Mouse (Mus musculus) forebrain, embryonic 13.5 days (tissue): Measurements from ENCODE around the gene Jchain. TPM values are rescaled to one million over a fixed set of nuclear protein-coding genes. Genes with fewer than 3 reads are reported as not detected.

ENCODE experiments used
- ATAC-seq: fragments of 200-750 bp; cut with Nextera tagmentation; 2 replicates; pipeline ENCODE4 v1.8.0; 2017
- H3K27ac ChIP-seq: fragments of 300-500 bp; sonication (generic); 2 replicates; pipeline ENCODE4 v1.5.1; 2015; ENCODE audit warnings: inconsistent platforms, mild to moderate bottlenecking, moderate library complexity
- H3K27me3 ChIP-seq: fragments of 300-500 bp; sonication (generic); 2 replicates; pipeline ENCODE4 v1.6.1; 2015; ENCODE audit warnings: mild to moderate bottlenecking, inconsistent platforms
- H3K36me3 ChIP-seq: fragments of 300-500 bp; sonication (generic); 2 replicates; pipeline ENCODE4 v1.6.1; 2015; ENCODE audit warnings: mild to moderate bottlenecking, inconsistent platforms; ENCODE audit not compliant: poor library complexity, severe bottlenecking
- H3K4me1 ChIP-seq: fragments of 300-500 bp; sonication (generic); 2 replicates; pipeline ENCODE4 v1.6.1; 2015; ENCODE audit warnings: inconsistent platforms
- H3K4me2 ChIP-seq: fragments of 300-500 bp; sonication (generic); 2 replicates; pipeline ENCODE4 v1.6.1; 2015; ENCODE audit warnings: inconsistent platforms, mild to moderate bottlenecking, moderate library complexity
- H3K4me3 ChIP-seq: fragments of 300-500 bp; sonication (generic); 2 replicates; pipeline ENCODE4 v1.5.1; 2015; ENCODE audit warnings: mild to moderate bottlenecking, inconsistent platforms
- H3K9ac ChIP-seq: fragments of 300-500 bp; sonication (generic); 2 replicates; pipeline ENCODE4 v1.6.1; 2015; ENCODE audit warnings: mild to moderate bottlenecking, inconsistent platforms
- H3K9me3 ChIP-seq: fragments of 300-500 bp; sonication (generic); replicated peaks from 2 replicates; pipeline ENCODE4 v1.6.1; 2016; ENCODE audit warnings: inconsistent platforms
- WGBS: fragments of 180-500 bp; shearing (Covaris S2); methylation state at CpG from one replicate; pipeline ENCODE4 v1.1.7; 2015; 5-methylcytosine and 5-hydroxymethylcytosine counted together
- polyA plus RNA-seq: library from polyadenylated mRNA; unstranded; fragments of >200 nt; fragmentation: Nextera tagmentation; extraction: Ambion mirVana; gene quantifications from 2 replicates; pipeline ENCODE4 v1.2.1, GENCODE M21; 2015

The Jchain gene
- polyA plus RNA-seq, 1 experiment from 2014 or later, result 0.18 TPM

- Histone ChIP-seq H3K4me1 (no peaks in the 10 kb centered on the region), H3K27ac (no peak overlapping the region), H3K36me3 (no peaks in the 10 kb centered on the region), H3K9me3 (no peaks in the 10 kb centered on the region), H3K9ac (no peak overlapping the region), H3K4me2 (no peak overlapping the region), H3K4me3 (no peak overlapping the region), H3K27me3 (0 out of 2 replicates have a peak, but pooled peaks cover 2% of the 10 kb centered on the region)
- no peak for ATAC-seq
- WGBS, result 19% methylated on average over 5 of the region's 5 CpGs
These were observed 36.6 kb downstream of the Jchain start for GRCm38 (mm10) chr5:88491111-88491510.

- no peaks in the 10 kb centered on the region for H3K4me1 ChIP-seq
- no peaks in the 10 kb centered on the region for H3K36me3 ChIP-seq
- no peak overlapping the region for H3K27ac ChIP-seq
- no peak overlapping the region for H3K4me2 ChIP-seq
- WGBS, result 77% methylated on average over 2 of the region's 2 CpGs
- no peak for ATAC-seq
- H3K4me3 ChIP-seq, result no peak overlapping the region
- no peak overlapping the region for H3K9ac ChIP-seq
- H3K27me3 ChIP-seq, result 0 out of 2 replicates have a peak, but pooled peaks cover 2% of the 10 kb centered on the region
- no peaks in the 10 kb centered on the region for H3K9me3 ChIP-seq
These were observed 38.7 kb downstream of the Jchain start for GRCm38 (mm10) chr5:88489004-88489403.

GRCm38 (mm10) chr5:88487675-88488074 is 40.0 kb downstream of the Jchain start, which contains the start of gene Enam:
Gene Enam, plus strand, starts transcription at chr5:88487975.
- no peak within 1 kb of the TSS for H3K9ac ChIP-seq
- no peaks in the 10 kb centered on the region for H3K9me3 ChIP-seq
- ATAC-seq, result no peak
- no peaks in the 10 kb centered on the region for H3K36me3 ChIP-seq
- no peak within 1 kb of the TSS for H3K27ac ChIP-seq
- no peak within 1 kb of the TSS for H3K4me3 ChIP-seq
- H3K4me1 ChIP-seq, result no peaks in the 10 kb centered on the region
- H3K27me3 ChIP-seq, result 0 out of 2 replicates have a peak, but pooled peaks cover 2% of the 10 kb centered on the region
- H3K4me2 ChIP-seq, result no peak within 1 kb of the TSS

Other genes starting within 250 kb of the Jchain start
- not detected in 2 replicates for gene Prol1, start 210.6 kb downstream of the Jchain start, polyA plus RNA-seq
- gene Amtn, start 151.8 kb downstream of the Jchain start, polyA plus RNA-seq, result not detected in 2 replicates
- not detected in 2 replicates for gene Ambn, start 71.9 kb downstream of the Jchain start, polyA plus RNA-seq
- gene Enam, start 39.9 kb downstream of the Jchain start, polyA plus RNA-seq, result not detected in 2 replicates
- 57.2 and 62.9 TPM in 2 replicates for gene Utp3, start 26.6 kb upstream of the Jchain start, polyA plus RNA-seq
- 192 and 200 TPM in 2 replicates for gene Rufy3, start 37.1 kb upstream of the Jchain start, polyA plus RNA-seq
- gene Grsf1, start 148.3 kb upstream of the Jchain start, polyA plus RNA-seq, result 82.7 and 84.7 TPM in 2 replicates
- 14.4 and 14.7 TPM in 2 replicates for gene Mob1b, start 193.0 kb upstream of the Jchain start, polyA plus RNA-seq
- 123 and 125 TPM in 2 replicates for gene Dck, start 237.1 kb upstream of the Jchain start, polyA plus RNA-seq